Mouse (Mus musculus): Measurements from ENCODE around the gene Lca5l.
"Not testable (repeated sequence)": the region's sequence is repeated elsewhere in the genome, so short reads cannot be mapped to it uniquely, and the experiment has no call there.

Gene Lca5l

GRCm38 (mm10) chr16:96165723-96166264 is 26.3 kb downstream of the Lca5l start:
- DNase-seq (ENCODE audit: low spot score), result no peak

DNA sequence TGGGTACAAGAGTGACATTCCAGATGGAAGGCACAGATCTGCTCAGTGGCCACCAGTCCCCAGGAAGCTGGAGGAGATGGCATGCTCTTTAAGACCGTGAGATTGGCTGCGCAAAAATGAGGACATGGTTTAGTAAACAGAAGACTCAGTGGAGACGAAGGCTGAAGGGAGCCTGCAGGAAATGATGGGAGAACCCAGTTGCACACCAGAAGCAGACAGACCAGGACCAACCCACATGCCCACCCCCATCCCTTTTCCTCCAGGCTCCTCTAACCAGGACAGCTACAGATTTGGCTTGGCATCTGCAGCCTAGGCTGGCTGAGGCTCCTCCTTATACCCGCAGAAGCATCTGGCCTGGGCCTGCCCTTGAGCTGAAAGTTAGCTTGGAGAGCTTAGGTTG is 30.7 kb downstream of the Lca5l start:
- DNase-seq (ENCODE audit: low spot score), result no peak

- DNase-seq (ENCODE audit: low spot score), result no peak
Measured at GRCm38 (mm10) chr16:96160927-96161326, 31.1 kb downstream of the Lca5l start.

GRCm38 (mm10) chr16:96159794-96160346 is 32.2 kb downstream of the Lca5l start:
- no peak for DNase-seq (ENCODE audit: low spot score)

- DNase-seq (ENCODE audit: low spot score), result no peak
Measured at GRCm38 (mm10) chr16:96159091-96159731, 32.9 kb downstream of the Lca5l start.

- no peak for DNase-seq (ENCODE audit: low spot score)
Measured at GRCm38 (mm10) chr16:96158511-96159080, 33.5 kb downstream of the Lca5l start.

DNA sequence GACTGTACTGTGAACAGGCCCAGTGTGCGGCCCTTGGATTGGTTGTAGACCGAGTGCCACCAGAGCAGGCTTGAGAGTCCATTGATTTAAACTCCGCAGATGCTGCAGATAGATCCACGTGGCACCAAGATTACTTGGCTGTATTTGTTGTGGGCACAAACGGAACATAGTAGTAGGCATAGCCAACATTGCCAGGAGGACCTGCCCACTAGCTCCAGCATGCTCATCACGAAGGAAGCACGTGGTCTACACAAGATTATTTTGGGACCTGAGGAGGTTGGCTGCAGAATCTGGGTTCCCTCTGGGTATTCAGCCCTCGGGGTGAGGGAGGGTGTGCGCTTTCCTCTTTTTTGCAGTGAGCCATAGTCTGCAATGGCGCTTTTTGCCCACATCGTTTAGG is 34.9 kb downstream of the Lca5l start:
- no peak for DNase-seq (ENCODE audit: low spot score)

DNA sequence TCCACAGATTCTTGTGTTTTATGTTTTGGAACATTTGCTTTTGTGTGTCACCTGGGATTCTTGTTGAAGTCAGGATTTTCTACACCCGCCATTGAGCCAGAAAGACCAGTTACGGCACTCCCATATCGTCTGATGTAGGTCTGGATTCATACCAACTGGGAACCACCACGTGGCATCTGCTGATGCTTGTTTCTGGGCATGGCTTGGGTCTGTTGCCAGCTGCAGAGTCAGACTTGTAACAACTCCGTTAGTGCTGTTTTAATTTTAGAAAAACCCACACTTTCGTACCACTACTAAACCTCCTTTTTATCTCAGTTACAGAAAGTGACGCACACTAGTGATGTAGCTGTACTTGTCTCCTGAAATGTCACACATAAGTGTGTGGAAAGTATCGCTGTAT is 36.1 kb downstream of the Lca5l start:
- DNase-seq (ENCODE audit: low spot score), result no peak

DNA sequence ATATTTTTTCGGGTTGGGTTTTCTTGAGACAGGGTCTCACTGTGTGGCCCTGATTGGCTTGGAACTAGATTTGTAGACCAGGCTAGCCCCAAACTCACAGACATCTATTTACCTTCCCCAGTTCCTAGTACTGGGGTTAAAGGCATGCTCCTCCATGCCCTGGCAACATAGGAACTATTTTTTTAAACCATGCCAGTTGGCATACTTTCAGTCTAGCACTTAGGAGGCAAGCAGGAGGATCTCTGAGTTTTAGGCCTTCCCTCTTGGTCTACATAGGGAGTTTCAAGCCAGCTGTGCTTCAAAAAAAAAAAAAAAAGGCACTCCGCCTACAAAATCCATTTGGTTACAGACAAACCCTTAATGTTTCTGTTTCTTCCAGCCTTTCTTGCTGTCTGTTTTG is 37.6 kb downstream of the Lca5l start:
- no peak for DNase-seq (ENCODE audit: low spot score)

- no peak for DNase-seq (ENCODE audit: low spot score)
Measured at GRCm38 (mm10) chr16:96151551-96151950, 40.5 kb downstream of the Lca5l start.

DNA sequence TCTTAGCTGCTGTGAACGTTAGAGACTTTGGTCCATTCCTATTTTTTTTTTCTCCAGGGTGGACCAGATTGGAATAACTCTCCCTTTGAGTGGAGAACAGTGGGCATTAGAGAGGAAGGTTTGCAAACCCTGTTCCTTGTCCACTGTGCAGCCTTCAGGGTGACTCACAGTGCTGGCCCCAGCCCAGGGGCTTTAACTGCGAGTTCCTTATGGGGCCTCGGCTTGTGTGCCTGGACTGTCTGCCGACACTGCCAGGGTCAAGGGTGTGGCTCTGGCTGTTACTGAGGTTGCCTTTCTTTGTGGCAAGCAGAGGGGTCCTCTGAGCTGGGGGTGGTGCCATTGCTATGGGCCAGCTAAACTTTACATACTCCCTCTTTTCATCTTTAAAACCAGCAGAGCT is 41.1 kb downstream of the Lca5l start:
- DNase-seq (ENCODE audit: low spot score), result no peak

DNA sequence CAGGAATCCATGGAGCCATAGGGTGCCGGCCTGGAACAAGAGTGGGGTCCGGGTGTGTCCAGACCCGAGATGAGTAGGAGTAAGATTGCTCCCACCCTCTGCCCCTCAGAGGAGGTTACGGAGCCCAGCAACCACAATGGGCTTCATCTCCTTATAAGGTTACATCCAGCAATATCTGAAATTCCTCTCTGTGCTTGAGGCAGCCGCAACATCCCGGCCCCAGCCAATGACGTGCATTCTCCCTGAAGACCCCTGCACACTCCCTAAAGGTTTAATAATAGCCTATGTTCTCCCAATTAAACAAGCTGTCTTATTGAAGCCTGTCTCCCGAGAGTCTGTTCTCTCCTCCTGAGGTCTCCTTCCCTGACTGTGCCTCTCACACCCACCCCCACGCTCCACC is 42.8 kb downstream of the Lca5l start:
- no peak for DNase-seq (ENCODE audit: low spot score)

GRCm38 (mm10) chr16:96148834-96149233 is 43.2 kb downstream of the Lca5l start:
- DNase-seq (ENCODE audit: low spot score), result no peak

DNA sequence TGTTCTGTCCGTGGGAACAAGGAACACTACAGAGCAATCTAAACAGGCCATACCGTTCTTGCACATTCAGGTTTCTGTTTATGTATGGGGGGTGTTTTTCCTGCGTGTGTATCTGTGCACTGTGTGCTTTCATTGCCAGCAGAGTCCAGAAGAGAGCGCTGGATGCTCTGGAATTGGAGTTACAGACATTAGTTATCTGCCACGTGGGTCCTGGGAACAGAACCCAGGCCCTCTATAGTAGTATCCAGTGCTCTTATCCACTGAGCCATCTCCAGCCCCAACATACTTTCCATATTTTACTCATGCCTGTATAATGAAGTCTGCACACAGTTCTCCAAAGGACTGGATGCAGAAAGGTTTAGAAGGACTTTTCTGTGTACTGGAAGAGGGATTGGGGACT is 46.3 kb downstream of the Lca5l start:
- DNase-seq (ENCODE audit: low spot score), result no peak

GRCm38 (mm10) chr16:96145110-96145800 is 46.8 kb downstream of the Lca5l start, which contains the start of gene Wrb:
Gene Wrb, plus strand, starts transcription at chr16:96145407.
- peak; percentile 99 for DNase-seq (ENCODE audit: low spot score)

DNA sequence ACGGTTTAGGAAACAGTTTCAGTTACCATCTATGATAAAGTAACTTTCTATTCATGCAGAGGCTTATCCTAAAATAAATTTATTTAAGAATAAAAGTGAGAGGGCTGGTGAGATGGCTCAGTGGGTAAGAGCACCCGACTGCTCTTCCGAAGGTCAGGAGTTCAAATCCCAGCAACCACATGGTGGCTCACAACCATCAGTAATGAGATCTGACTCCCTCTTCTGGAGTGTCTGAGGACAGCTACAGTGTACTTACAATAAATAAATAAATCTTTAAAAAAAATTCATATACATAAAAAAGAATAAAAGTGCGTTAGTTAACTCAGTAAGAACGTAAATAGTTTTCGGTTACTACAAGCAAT is 47.3 kb downstream of the Lca5l start:
- not testable (repeated sequence) for DNase-seq (ENCODE audit: low spot score)

DNA sequence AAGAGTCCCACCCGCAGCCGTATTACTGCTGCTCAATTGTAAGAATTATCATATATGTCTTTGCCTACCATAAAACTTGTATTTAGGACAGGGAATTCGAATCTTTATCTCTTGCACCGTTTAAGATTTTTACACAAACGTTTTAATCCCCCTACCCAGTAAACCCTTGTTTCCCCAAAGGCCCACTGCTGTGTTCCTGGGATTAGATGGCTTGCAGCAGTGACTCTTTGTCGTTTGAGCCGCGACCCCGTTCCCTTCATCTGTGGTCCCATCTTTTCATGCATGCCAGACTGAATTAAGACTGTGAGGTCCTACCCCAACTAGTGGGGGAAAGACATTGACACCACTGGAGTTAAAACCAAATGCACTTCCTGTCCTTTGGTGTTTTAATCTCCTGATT is 63.6 kb downstream of the Lca5l start:
- no peak for DNase-seq (ENCODE audit: low spot score)

DNA sequence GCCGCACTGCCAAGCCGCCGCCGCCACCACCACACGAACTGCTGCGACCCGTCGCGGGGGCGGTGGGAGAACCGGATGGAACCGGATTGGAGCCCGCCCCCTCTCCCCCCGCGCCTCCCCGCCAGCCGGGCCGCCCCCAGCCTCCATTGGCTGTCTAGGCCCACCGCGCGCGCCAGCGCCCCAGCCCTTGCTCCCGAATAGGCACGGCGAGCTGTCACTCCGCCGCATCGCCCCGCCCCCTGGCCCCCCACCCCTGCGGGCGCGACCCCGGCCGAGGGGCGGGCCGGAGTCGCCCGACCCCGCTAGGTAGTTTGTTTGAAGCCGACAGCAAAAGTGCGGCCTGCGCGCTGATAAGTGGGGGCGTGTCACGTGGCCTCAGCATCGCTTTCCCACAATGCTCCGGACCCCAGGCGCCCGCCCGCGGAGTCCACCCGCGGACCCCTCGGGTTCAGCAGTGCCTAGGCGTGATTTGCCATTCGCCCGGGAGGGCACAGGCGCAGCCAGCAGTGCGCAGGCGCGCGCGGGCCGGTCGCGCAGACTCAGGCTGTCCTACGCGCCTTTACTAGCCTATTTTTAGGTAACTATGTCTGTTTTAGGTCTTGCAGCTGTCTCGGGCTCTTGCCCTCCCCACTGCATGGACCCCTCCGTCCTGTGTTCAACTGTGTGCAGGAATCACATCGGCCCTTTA is 64.3 kb downstream of the Lca5l start, which contains the start of gene Hmgn1:
TSS of gene Hmgn1 (minus strand) at position 73 of the 688 bp plus-strand sequence.
- peak; percentile 85 for DNase-seq (ENCODE audit: low spot score)

GRCm38 (mm10) chr16:96127288-96127656 is 64.8 kb downstream of the Lca5l start:
- DNase-seq (ENCODE audit: low spot score), result no peak

- DNase-seq (ENCODE audit: low spot score), result no peak
Measured at GRCm38 (mm10) chr16:96126684-96127171, 65.3 kb downstream of the Lca5l start.

GRCm38 (mm10) chr16:96120022-96120623 is 71.9 kb downstream of the Lca5l start:
- DNase-seq (ENCODE audit: low spot score), result no peak

- DNase-seq (ENCODE audit: low spot score), result no peak
Measured at GRCm38 (mm10) chr16:96114729-96115128, 77.3 kb downstream of the Lca5l start.

Data from urinary bladder, postnatal 10 days (tissue).